Mouse (Mus musculus) testis, adult 2 months (tissue): ENCODE results near the gene Slc26a8.

ENCODE experiments used
- CTCF ChIP-seq: fragments of 200-500 bp; IDR thresholded peaks from 2 replicates; pipeline ENCODE4 v1.5.1; 2012; ENCODE audit warnings: low read depth, mild to moderate bottlenecking, inconsistent platforms, low read length, moderate library complexity; ENCODE audit not compliant: control insufficient read depth, insufficient read depth, insufficient replicate concordance
- POLR2A ChIP-seq: fragments of 200-500 bp; IDR thresholded peaks from 2 replicates; pipeline ENCODE4 v1.6.1; 2012; ENCODE audit warnings: low read depth, mild to moderate bottlenecking, inconsistent platforms, low read length, moderate library complexity; ENCODE audit not compliant: control insufficient read depth

DNA sequence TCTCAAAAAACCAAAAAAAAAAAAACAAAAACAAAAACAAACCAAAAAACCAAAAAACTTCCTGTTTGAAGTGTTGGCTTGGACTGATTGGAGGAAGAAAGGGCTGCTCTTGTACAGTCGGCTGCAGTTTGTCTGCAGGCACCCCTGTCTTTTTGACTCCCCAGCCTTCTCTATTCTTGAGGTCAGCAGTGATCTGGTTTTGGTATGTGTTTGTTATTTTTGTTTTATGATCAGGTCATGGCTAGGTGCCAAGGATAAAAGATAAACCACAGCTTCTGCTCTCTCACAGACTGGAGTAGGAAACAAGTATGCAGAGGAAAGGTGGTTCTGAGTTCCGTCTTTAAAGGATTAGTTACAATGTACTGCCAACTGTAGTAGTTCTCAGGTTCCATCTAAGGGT, 12.6 kb upstream of the Slc26a8 start:
- TF ChIP-seq CTCF: no peak
- no peak for TF ChIP-seq POLR2A
